Mouse (Mus musculus): ENCODE results near the gene Nfib. TPM values are rescaled to one million over a fixed set of nuclear protein-coding genes. Genes with fewer than 3 reads are reported as not detected.

Gene Nfib
- total and polyA plus RNA-seq, 3 experiments, result 0.04 to 0.11 (median 0.09) TPM

DNA sequence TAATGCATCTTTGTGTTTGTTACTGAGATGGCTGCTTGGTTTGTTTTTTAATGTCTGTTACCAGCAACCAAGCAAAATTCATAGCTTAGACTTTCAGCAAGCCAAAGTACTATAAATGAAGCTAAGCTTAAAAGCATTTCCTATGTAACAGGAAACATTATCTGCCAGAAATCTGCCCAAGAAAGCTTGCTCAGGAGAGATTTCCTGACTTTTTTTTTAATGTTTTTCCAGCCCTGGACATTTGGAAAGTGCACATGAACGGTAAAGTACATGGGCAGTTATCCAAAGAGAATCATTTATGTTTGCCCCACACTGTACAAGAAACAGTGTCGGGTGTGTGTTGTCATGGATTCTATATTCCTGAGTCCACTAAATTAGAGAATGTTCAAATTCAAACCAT is 429.6 kb downstream of the Nfib start:
- TF ChIP-seq SIN3A (IDR thresholded peaks at IDR 0.05; ENCODE audit: low read length) (no peak), MXI1 (IDR thresholded peaks at IDR 0.05; ENCODE audit: low read depth, low read length) (no peak), TCF12 (IDR thresholded peaks at IDR 0.05; ENCODE audit: low read depth, low read length) (no peak), MAX (IDR thresholded peaks at IDR 0.05; ENCODE audit: low read length) (no peak), BHLHE40 (IDR thresholded peaks at IDR 0.05; ENCODE audit: low read depth, low read length) (no peak), GABPA (IDR thresholded peaks at IDR 0.05; ENCODE audit: insufficient replicate concordance, low read depth, low read length) (no peak), E2F4 (IDR thresholded peaks at IDR 0.05; ENCODE audit: insufficient replicate concordance, low read depth, low read length) (no peak), HCFC1 (IDR thresholded peaks at IDR 0.05; ENCODE audit: low read depth, low read length) (no peak), ZMIZ1 (IDR thresholded peaks at IDR 0.05; ENCODE audit: low read depth, low read length) (no peak), MAZ (IDR thresholded peaks at IDR 0.05; ENCODE audit: low read depth, low read length) (no peak), SMC3 (IDR thresholded peaks at IDR 0.05; ENCODE audit: low read depth, low read length) (no peak)
- no peak overlapping the region for H3K27ac ChIP-seq (ENCODE audit: insufficient read depth, low read depth)
- H3K36me3 ChIP-seq (replicated peaks in 1 of 2; ENCODE audit: control insufficient read depth in 1 of 2, insufficient read depth in 1 of 2, low read length in 1 of 2), result no peaks in the 10 kb centered on the region
- no peak overlapping the region for H3K4me2 ChIP-seq (ENCODE audit: insufficient read depth, low read depth, poor library complexity, severe bottlenecking)
- in situ Hi-C loops (cut with MboI; ENCODE audit: low pct_ligation_motif_present, low pct_unique_long_range_greater_than_20kb, low sequenced_read_pairs) (no loop called here), dilution Hi-C loops (cut with MboI; ENCODE audit: extremely low pct_ligation_motif_present, extremely low pct_unique_long_range_greater_than_20kb, low sequenced_read_pairs) (no loop called here)
- H3K79me2 ChIP-seq (replicated peaks; ENCODE audit: control insufficient read depth, extremely low read depth, insufficient read depth, poor library complexity, severe bottlenecking), result no peaks in the 10 kb centered on the region
- H3K9ac ChIP-seq (ENCODE audit: insufficient read depth, low read depth), result no peak overlapping the region
- no peaks in the 10 kb centered on the region for H3K27me3 ChIP-seq (replicated peaks)
- no peak overlapping the region for H3K4me3 ChIP-seq (replicated peaks in 1 of 3; ENCODE audit: low read depth in 2 of 3, low read length in 2 of 3, poor library complexity in 1 of 3)
- no peaks in the 10 kb centered on the region for H3K9me3 ChIP-seq (replicated peaks; ENCODE audit: low read length)
- H3K4me1 ChIP-seq (ENCODE audit: control insufficient read depth in 1 of 2, insufficient read depth in 2 of 2), result peaks cover 3 to 4% of the 10 kb centered on the region in 2 experiments; a peak in 1 of 4 replicates
- DNase-seq (ENCODE audit: extremely low read depth), result no peak

DNA sequence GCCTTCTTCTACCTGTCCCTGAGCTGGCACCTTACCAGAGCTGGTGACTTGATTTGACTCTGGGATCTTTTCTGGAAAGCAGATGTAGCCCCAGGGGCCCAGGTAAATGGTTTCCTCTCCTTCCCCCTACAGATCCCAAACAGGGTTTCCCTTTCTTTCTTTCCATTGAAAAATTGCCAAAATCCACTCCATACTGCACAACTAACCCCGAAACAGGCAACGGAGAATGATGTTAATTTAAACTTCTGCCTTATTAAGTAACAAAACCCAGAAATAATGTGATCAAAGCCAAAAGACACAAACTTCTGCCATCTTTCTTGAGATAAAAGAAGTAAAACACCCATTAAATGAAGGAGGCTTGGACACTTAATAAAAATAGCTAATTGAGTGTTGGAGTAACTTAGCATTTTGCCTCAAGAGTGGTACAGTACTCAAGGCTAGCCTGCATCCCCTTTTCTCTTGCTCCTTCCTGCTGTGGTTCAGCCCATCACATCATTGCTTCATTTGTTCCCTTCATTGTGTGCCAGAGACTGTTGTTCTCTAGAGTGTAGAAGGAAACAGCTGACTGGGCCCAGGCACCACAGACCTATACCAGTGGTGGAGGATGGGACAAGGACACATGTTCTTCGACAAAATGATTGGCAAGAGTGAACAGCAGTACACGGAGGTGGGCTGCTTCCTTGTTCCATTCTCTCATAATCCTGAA is 432.3 kb downstream of the Nfib start:
- dilution Hi-C loops (cut with MboI; ENCODE audit: extremely low pct_ligation_motif_present, extremely low pct_unique_long_range_greater_than_20kb, low sequenced_read_pairs) (no loop called here), in situ Hi-C loops (cut with MboI; ENCODE audit: low pct_ligation_motif_present, low pct_unique_long_range_greater_than_20kb, low sequenced_read_pairs) (no loop called here)
- Histone ChIP-seq H3K79me2 (replicated peaks; ENCODE audit: control insufficient read depth, extremely low read depth, insufficient read depth, poor library complexity, severe bottlenecking) (no peaks in the 10 kb centered on the region), H3K4me1 (ENCODE audit: control insufficient read depth in 1 of 2, insufficient read depth in 2 of 2) (peaks cover 3 to 4% of the 10 kb centered on the region in 2 experiments; a peak in 1 of 4 replicates), H3K9ac (ENCODE audit: insufficient read depth, low read depth) (no peak overlapping the region), H3K9me3 (replicated peaks; ENCODE audit: low read length) (no peaks in the 10 kb centered on the region), H3K4me2 (ENCODE audit: insufficient read depth, low read depth, poor library complexity, severe bottlenecking) (no peak overlapping the region), H3K27me3 (replicated peaks) (no peaks in the 10 kb centered on the region), H3K4me3 (replicated peaks in 1 of 3; ENCODE audit: low read depth in 2 of 3, low read length in 2 of 3, poor library complexity in 1 of 3) (no peak overlapping the region), H3K36me3 (replicated peaks in 1 of 2; ENCODE audit: control insufficient read depth in 1 of 2, insufficient read depth in 1 of 2, low read length in 1 of 2) (no peaks in the 10 kb centered on the region), H3K27ac (ENCODE audit: insufficient read depth, low read depth) (no peak overlapping the region)
- DNase-seq (ENCODE audit: extremely low read depth), result no peak
- TF ChIP-seq CTCF (conservative IDR thresholded peaks at IDR 0.05 in 1 of 2, IDR thresholded peaks at IDR 0.05 in 1 of 2; ENCODE audit: low read depth in 2 of 2, low read length in 2 of 2), result no peak

DNA sequence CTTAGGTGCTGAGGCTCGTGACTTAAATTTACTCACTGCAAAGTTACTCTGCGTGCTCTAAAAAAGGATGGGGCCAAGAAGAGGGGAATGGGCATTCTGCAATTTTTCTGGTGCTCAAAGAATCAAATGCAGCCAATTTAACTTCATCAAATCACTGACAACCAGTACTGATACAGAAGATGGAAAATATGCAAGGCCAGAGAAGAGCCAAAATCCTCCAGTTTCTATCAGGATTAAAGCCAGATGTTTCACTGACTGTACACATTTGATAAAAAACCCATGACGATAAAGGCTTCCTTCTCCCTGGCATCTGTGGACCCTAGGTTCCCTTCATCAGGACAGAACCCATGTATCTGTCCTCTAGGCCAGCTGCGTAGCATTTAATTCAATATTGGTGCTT is 433.5 kb downstream of the Nfib start:
- no peak overlapping the region for H3K27ac ChIP-seq (ENCODE audit: insufficient read depth, low read depth)
- TF ChIP-seq MYC (IDR thresholded peaks at IDR 0.05; ENCODE audit: low read depth, low read length) (no peak), E2F4 (IDR thresholded peaks at IDR 0.05; ENCODE audit: insufficient replicate concordance, low read depth, low read length) (no peak), CHD2 (IDR thresholded peaks at IDR 0.05; ENCODE audit: low read length) (no peak), IRF4 (IDR thresholded peaks at IDR 0.05; ENCODE audit: low read depth, low read length) (no peak), MAX (IDR thresholded peaks at IDR 0.05; ENCODE audit: low read length) (no peak), USF1 (IDR thresholded peaks at IDR 0.05; ENCODE audit: low read depth, low read length) (no peak), POLR2AphosphoS2 (IDR thresholded peaks at IDR 0.05; ENCODE audit: low read depth, low read length) (no peak), USF2 (conservative IDR thresholded peaks at IDR 0.05; ENCODE audit: low read depth, low read length) (no peak), CHD1 (IDR thresholded peaks at IDR 0.05; ENCODE audit: low read depth, low read length) (no peak), GABPA (IDR thresholded peaks at IDR 0.05; ENCODE audit: insufficient replicate concordance, low read depth, low read length) (no peak), POLR2A (IDR thresholded peaks at IDR 0.05; ENCODE audit: low read depth, low read length) (no peak), ZNF384 (IDR thresholded peaks at IDR 0.05; ENCODE audit: low read depth, low read length) (no peak), ZKSCAN1 (IDR thresholded peaks at IDR 0.05; ENCODE audit: borderline replicate concordance, low read depth, low read length) (no peak), RAD21 (IDR thresholded peaks at IDR 0.05; ENCODE audit: low read depth, low read length) (no peak), TBP (conservative IDR thresholded peaks at IDR 0.05; ENCODE audit: low read depth, low read length) (no peak), PAX5 (IDR thresholded peaks at IDR 0.05; ENCODE audit: low read length) (no peak)
- H3K9ac ChIP-seq (ENCODE audit: insufficient read depth, low read depth), result no peak overlapping the region
- no peaks in the 10 kb centered on the region for H3K27me3 ChIP-seq (replicated peaks)
- dilution Hi-C loops (cut with MboI; ENCODE audit: extremely low pct_ligation_motif_present, extremely low pct_unique_long_range_greater_than_20kb, low sequenced_read_pairs), result no loop called here
- H3K4me2 ChIP-seq (ENCODE audit: insufficient read depth, low read depth, poor library complexity, severe bottlenecking), result no peak overlapping the region
- 0 out of 4 replicates have a peak, but pooled peaks cover 0 to 4% of the 10 kb centered on the region in 2 experiments for H3K4me1 ChIP-seq (ENCODE audit: control insufficient read depth in 1 of 2, insufficient read depth in 2 of 2)
- no peak overlapping the region for H3K4me3 ChIP-seq (replicated peaks in 1 of 3; ENCODE audit: low read depth in 2 of 3, low read length in 2 of 3, poor library complexity in 1 of 3)
- H3K79me2 ChIP-seq (replicated peaks; ENCODE audit: control insufficient read depth, extremely low read depth, insufficient read depth, poor library complexity, severe bottlenecking), result no peaks in the 10 kb centered on the region
- H3K9me3 ChIP-seq (replicated peaks; ENCODE audit: low read length), result no peaks in the 10 kb centered on the region
- no peak for DNase-seq (ENCODE audit: extremely low read depth)
- in situ Hi-C loops (cut with MboI; ENCODE audit: low pct_ligation_motif_present, low pct_unique_long_range_greater_than_20kb, low sequenced_read_pairs), result no loop called here
- no peaks in the 10 kb centered on the region for H3K36me3 ChIP-seq (replicated peaks in 1 of 2; ENCODE audit: control insufficient read depth in 1 of 2, insufficient read depth in 1 of 2, low read length in 1 of 2)

Measured in CH12.LX (cell line).